In genomic region chr8:108695938-108696630, GRCm38 (mm10) we compare ENCODE assay signal across 8 mouse cellular contexts.
A peak's percentile ranks its signal among the peaks of the same experiment; 100 is the strongest.
DNase-seq lines count a peak whose midpoint lies in the region; ATAC-seq and TF ChIP-seq lines count a peak whose summit lies in the region.

No protein-coding gene starts in this region.

- no peak for TF ChIP-seq POLR2A in liver, adult 2 months (IDR thresholded peaks at IDR 0.05; ENCODE audit: extremely low read depth, insufficient read depth, low read length)

- TF ChIP-seq CTCF in liver, adult 2 months (IDR thresholded peaks at IDR 0.05; ENCODE audit: low read depth, low read length), result no peak
- TF ChIP-seq CTCF in left cerebral cortex, adult 2 months (IDR thresholded peaks at IDR 0.05), result no peak

- peaks cover 2% of the 10 kb centered on the region; the same call in 1 of the 2 replicates for H3K4me1 ChIP-seq in liver, adult 2 months (ENCODE audit: control insufficient read depth, insufficient read depth, low read length)
- peaks cover 42% of the 10 kb centered on the region for H3K4me1 ChIP-seq in forebrain, embryonic 15.5 days
- peaks cover 80% of the 10 kb centered on the region for H3K4me1 ChIP-seq in limb, embryonic 10.5 days
- H3K4me1 ChIP-seq in midbrain, embryonic 16.5 days (ENCODE audit: control insufficient read depth, insufficient read depth, low read length), result peaks cover 45% of the 10 kb centered on the region

- 4% methylated on average over 31 of the region's 31 CpGs for WGBS in liver, adult 2 months
- WGBS in forebrain, embryonic 15.5 days, result under 1% methylated on average over 31 of the region's 31 CpGs
- WGBS in limb, embryonic 10.5 days, result under 1% methylated on average over 31 of the region's 31 CpGs
- WGBS in midbrain, embryonic 16.5 days, result under 1% methylated on average over 31 of the region's 31 CpGs

- intact Hi-C loops in left cerebral cortex, postnatal 4 days (cut with DNase I), result loop anchor here (5.0 kb wide), 1 partner anchor 454 kb away; no protein-coding TSS in a partner anchor
- intact Hi-C loops in left cerebral cortex, adult 2 months (cut with DNase I), result loop anchor here (5.0 kb wide), 2 partner anchors 454 to 749 kb away; no protein-coding TSS in a partner anchor

- no peak for DNase-seq in liver, adult 2 months (ENCODE audit: extremely low read depth, low read depth, low spot score)
- DNase-seq in liver, result no peak
- peak; percentile 74 for DNase-seq in limb, embryonic 10.5 days (ENCODE audit: low spot score)
- no peak for DNase-seq in left cerebral cortex, postnatal 4 days
- no peak for DNase-seq in spleen, postnatal 14 days (ENCODE audit: low spot score in 2 of 2)
- no peak for DNase-seq in left cerebral cortex, adult 2 months (ENCODE audit: extremely low spot score in 1 of 2, low spot score in 2 of 2)

- no peak overlapping the region for H3K27ac ChIP-seq in liver, adult 2 months (replicated peaks; ENCODE audit: insufficient read depth, low read depth, low read length)
- no peak overlapping the region for H3K27ac ChIP-seq in forebrain, embryonic 15.5 days (replicated peaks)
- peak overlapping the region; percentile 67 for H3K27ac ChIP-seq in limb, embryonic 10.5 days
- H3K27ac ChIP-seq in midbrain, embryonic 16.5 days (ENCODE audit: low read length), result peak overlapping the region; percentile 91
- no peak overlapping the region for H3K27ac ChIP-seq in left cerebral cortex, adult 2 months

- H3K79me2 ChIP-seq in liver, adult 2 months (ENCODE audit: control insufficient read depth, insufficient read depth, low read length), result no peaks in the 10 kb centered on the region

- peaks cover 8% of the 10 kb centered on the region; the same call in 1 of the 2 replicates for H3K27me3 ChIP-seq in liver, adult 2 months (ENCODE audit: control insufficient read depth, insufficient read depth, low read length)
- peaks cover 74% of the 10 kb centered on the region for H3K27me3 ChIP-seq in forebrain, embryonic 15.5 days
- H3K27me3 ChIP-seq in limb, embryonic 10.5 days (ENCODE audit: low read depth, poor library complexity, severe bottlenecking), result peaks cover 71% of the 10 kb centered on the region
- H3K27me3 ChIP-seq in midbrain, embryonic 16.5 days (ENCODE audit: control insufficient read depth, insufficient read depth, low read depth, low read length), result peaks cover 5% of the 10 kb centered on the region; the same call in 1 of the 2 replicates

- no peaks in the 10 kb centered on the region for H3K36me3 ChIP-seq in liver, adult 2 months (ENCODE audit: control insufficient read depth, insufficient read depth, low read length)
- no peaks in the 10 kb centered on the region for H3K36me3 ChIP-seq in forebrain, embryonic 15.5 days
- H3K36me3 ChIP-seq in limb, embryonic 10.5 days, result no peaks in the 10 kb centered on the region
- no peaks in the 10 kb centered on the region for H3K36me3 ChIP-seq in midbrain, embryonic 16.5 days (ENCODE audit: control insufficient read depth, insufficient read depth, low read length)

- H3K4me2 ChIP-seq in forebrain, embryonic 15.5 days (replicated peaks), result peak overlapping the region; percentile 20
- H3K4me2 ChIP-seq in midbrain, embryonic 16.5 days (ENCODE audit: low read length), result peak overlapping the region; percentile 58

- no peaks in the 10 kb centered on the region for H3K9me3 ChIP-seq in forebrain, embryonic 15.5 days
- no peaks in the 10 kb centered on the region for H3K9me3 ChIP-seq in limb, embryonic 10.5 days (replicated peaks)
- no peaks in the 10 kb centered on the region for H3K9me3 ChIP-seq in midbrain, embryonic 16.5 days (replicated peaks; ENCODE audit: control insufficient read depth, low read length, poor library complexity, severe bottlenecking)

- no peak for ATAC-seq in forebrain, embryonic 15.5 days (replicated peaks)
- ATAC-seq in midbrain, embryonic 16.5 days, result peak; percentile 7; the same call in 1 of the 2 replicates

- no peak overlapping the region for H3K9ac ChIP-seq in liver, adult 2 months (ENCODE audit: low read depth, low read length)
- no peak overlapping the region for H3K9ac ChIP-seq in forebrain, embryonic 15.5 days (replicated peaks)
- H3K9ac ChIP-seq in midbrain, embryonic 16.5 days (ENCODE audit: low read depth, low read length), result peak overlapping the region; percentile 65

- 0 out of 2 replicates have a peak overlapping the region, but pooled peaks have one; percentile 6 for H3K4me3 ChIP-seq in liver, adult 2 months (ENCODE audit: insufficient read depth, low read depth, low read length)
- H3K4me3 ChIP-seq in forebrain, embryonic 15.5 days, result peak overlapping the region; percentile 10
- H3K4me3 ChIP-seq in limb, embryonic 10.5 days, result peak overlapping the region; percentile 51
- H3K4me3 ChIP-seq in midbrain, embryonic 16.5 days (ENCODE audit: low read depth, low read length), result peak overlapping the region; percentile 30
- H3K4me3 ChIP-seq in left cerebral cortex, adult 2 months, result no peak overlapping the region

Comparison
In these comparisons a context has a peak if more than half of its experiments do, and no peak if none do; other contexts are left out.
1. H3K27ac ChIP-seq: peak in limb, embryonic 10.5 days (single experiment) and midbrain, embryonic 16.5 days (single experiment); none in liver, adult 2 months (single experiment), forebrain, embryonic 15.5 days (single experiment) and left cerebral cortex, adult 2 months (single experiment).